Mouse (Mus musculus) MEL (cell line): ENCODE measurements at regions not wholly inside any gene's neighbourhood (a gene's known extent, or its start where the extent isn't known, plus 50 kb on each side); places are given as distances from the start of the nearest gene placed in this dataset.

Source experiments
- DNase-seq: peaks from one replicate; pipeline ENCODE4 v3.0.0; 2011; ENCODE audit warnings: low read depth, low spot score
- H3K27ac ChIP-seq: 2 replicates; pipeline ENCODE4 v1.5.1; 2012; ENCODE audit warnings: low read depth, mild to moderate bottlenecking, control low read depth, low read length, moderate library complexity; ENCODE audit not compliant: control insufficient read depth
- H3K27me3 ChIP-seq, 2 experiments: fragments of 150-350 bp in 1 of 2; sonication (generic) in 1 of 2; 2 replicates each; pipeline ENCODE4 v1.6.1; 2012; ENCODE audit warnings: low read length in 2 of 2, mild to moderate bottlenecking in 2 of 2, improper control_type of control experiment in 1 of 2, moderate library complexity in 1 of 2; ENCODE audit not compliant: insufficient read depth in 2 of 2, control insufficient read depth in 1 of 2
- H3K36me3 ChIP-seq, 2 experiments: 2 replicates each; pipeline ENCODE4 v1.6.1; 2012 to 2014; ENCODE audit warnings: low read length in 2 of 2, improper control_type of control experiment in 1 of 2, inconsistent platforms in 1 of 2, mild to moderate bottlenecking in 1 of 2; ENCODE audit not compliant: insufficient read depth in 2 of 2, control insufficient read depth in 1 of 2
- H3K4me1 ChIP-seq, 2 experiments: fragments of 150-350 bp in 1 of 2; sonication (generic) in 1 of 2; 2 replicates each; pipeline ENCODE4 v1.6.1; 2012; ENCODE audit warnings: low read length in 2 of 2, improper control_type of control experiment in 1 of 2, mild to moderate bottlenecking in 1 of 2; ENCODE audit not compliant: insufficient read depth in 2 of 2, control insufficient read depth in 1 of 2
- H3K4me3 ChIP-seq, 2 experiments: fragments of 150-350 bp in 1 of 2; sonication (generic) in 1 of 2; 2 replicates each; pipeline ENCODE4 v1.5.1; 2012; ENCODE audit warnings: low read depth in 2 of 2, low read length in 2 of 2, mild to moderate bottlenecking in 2 of 2, moderate library complexity in 2 of 2, control low read depth in 1 of 2, improper control_type of control experiment in 1 of 2; ENCODE audit not compliant: control insufficient read depth in 1 of 2, insufficient read depth in 1 of 2
- H3K79me2 ChIP-seq: 2 replicates; pipeline ENCODE4 v1.6.1; 2012; ENCODE audit warnings: mild to moderate bottlenecking, low read length, moderate library complexity; ENCODE audit not compliant: control insufficient read depth, poor library complexity, insufficient read depth
- H3K9ac ChIP-seq: 2 replicates; pipeline ENCODE4 v1.6.1; 2012; ENCODE audit warnings: low read depth, mild to moderate bottlenecking, control low read depth, low read length, moderate library complexity; ENCODE audit not compliant: control insufficient read depth, poor library complexity, severe bottlenecking
- H3K9me3 ChIP-seq: fragments of 150-350 bp; sonication (generic); replicated peaks from 2 replicates; pipeline ENCODE4 v1.6.1; 2012; ENCODE audit warnings: mild to moderate bottlenecking, low read length, improper control_type of control experiment, moderate library complexity; ENCODE audit not compliant: insufficient read depth
- BHLHE40 ChIP-seq: IDR thresholded peaks from 2 replicates; pipeline ENCODE4 v1.6.1; 2012; ENCODE audit warnings: low read depth, mild to moderate bottlenecking, inconsistent platforms, low read length, improper control_type of control experiment, borderline replicate concordance
- E2F4 ChIP-seq: IDR thresholded peaks from 2 replicates; pipeline ENCODE4 v1.6.1; 2011; ENCODE audit warnings: low read depth, low read length, improper control_type of control experiment, borderline replicate concordance
- ELF1 ChIP-seq: IDR thresholded peaks from 2 replicates; pipeline ENCODE4 v1.6.1; 2014; ENCODE audit warnings: low read depth, mild to moderate bottlenecking, inconsistent platforms, low read length, improper control_type of control experiment, moderate library complexity
- EP300 ChIP-seq, 2 experiments: IDR thresholded peaks; 2 replicates each; pipeline ENCODE4 v1.6.1; 2011; ENCODE audit warnings: improper control_type of control experiment in 2 of 2, low read length in 2 of 2, low read depth in 1 of 2, mild to moderate bottlenecking in 1 of 2
- ETS1 ChIP-seq: IDR thresholded peaks from 2 replicates; pipeline ENCODE4 v1.6.1; 2012; ENCODE audit warnings: low read depth, mild to moderate bottlenecking, inconsistent platforms, low read length, improper control_type of control experiment, moderate library complexity
- GABPA ChIP-seq: IDR thresholded peaks from 2 replicates; pipeline ENCODE4 v1.6.1; 2012; ENCODE audit warnings: low read depth, mild to moderate bottlenecking, inconsistent platforms, low read length, improper control_type of control experiment, moderate library complexity
- GATA1 ChIP-seq: IDR thresholded peaks from 2 replicates; pipeline ENCODE4 v1.6.1; 2011; ENCODE audit warnings: low read depth, low read length, improper control_type of control experiment
- KAT2A ChIP-seq: conservative IDR thresholded peaks from 2 replicates; pipeline ENCODE4 v1.6.1; 2012; ENCODE audit warnings: low read depth, low read length, improper control_type of control experiment, inconsistent platforms
- MAX ChIP-seq: IDR thresholded peaks from 2 replicates; pipeline ENCODE4 v1.6.1; 2011; ENCODE audit warnings: low read length, improper control_type of control experiment
- MAZ ChIP-seq: IDR thresholded peaks from 2 replicates; pipeline ENCODE4 v1.6.1; 2012; ENCODE audit warnings: low read depth, mild to moderate bottlenecking, inconsistent platforms, low read length, improper control_type of control experiment
- MEF2A ChIP-seq: IDR thresholded peaks from 2 replicates; pipeline ENCODE4 v1.6.1; 2014; ENCODE audit warnings: low read depth, mild to moderate bottlenecking, inconsistent platforms, low read length, improper control_type of control experiment; ENCODE audit not compliant: poor library complexity, insufficient replicate concordance, severe bottlenecking; ENCODE audit errors: extremely low read depth
- MXI1 ChIP-seq: IDR thresholded peaks from 2 replicates; pipeline ENCODE4 v1.6.1; 2011; ENCODE audit warnings: mild to moderate bottlenecking, low read depth, low read length, improper control_type of control experiment
- MYB ChIP-seq: IDR thresholded peaks from 2 replicates; pipeline ENCODE4 v1.6.1; 2011; ENCODE audit warnings: mild to moderate bottlenecking, low read depth, low read length, improper control_type of control experiment
- MYC ChIP-seq: IDR thresholded peaks from 2 replicates; pipeline ENCODE4 v1.6.1; 2011; ENCODE audit warnings: low read depth, mild to moderate bottlenecking, low read length, improper control_type of control experiment, moderate library complexity
- NELFE ChIP-seq: IDR thresholded peaks from 2 replicates; pipeline ENCODE4 v1.6.1; 2011; ENCODE audit warnings: low read depth, low read length, improper control_type of control experiment
- POLR2A ChIP-seq, 2 experiments: IDR thresholded peaks; 2 replicates each; pipeline ENCODE4 v1.6.1; 2011 to 2012; ENCODE audit warnings: low read length in 2 of 2, mild to moderate bottlenecking in 2 of 2, control low read depth in 1 of 2, improper control_type of control experiment in 1 of 2, low read depth in 1 of 2, moderate library complexity in 1 of 2; ENCODE audit not compliant: control insufficient read depth in 1 of 2, insufficient read depth in 1 of 2, poor library complexity in 1 of 2
- POLR2AphosphoS2 ChIP-seq: IDR thresholded peaks from 2 replicates; pipeline ENCODE4 v1.6.1; 2011; ENCODE audit warnings: low read length, improper control_type of control experiment
- RAD21 ChIP-seq: IDR thresholded peaks from 2 replicates; pipeline ENCODE4 v1.6.1; 2011; ENCODE audit warnings: mild to moderate bottlenecking, low read depth, low read length, improper control_type of control experiment
- RCOR1 ChIP-seq: IDR thresholded peaks from 2 replicates; pipeline ENCODE4 v1.6.1; 2012; ENCODE audit warnings: low read depth, mild to moderate bottlenecking, inconsistent platforms, low read length, improper control_type of control experiment
- TAL1 ChIP-seq: IDR thresholded peaks from 2 replicates; pipeline ENCODE4 v1.6.1; 2012; ENCODE audit warnings: mild to moderate bottlenecking, inconsistent platforms, low read length, moderate library complexity, mixed read lengths
- TBP ChIP-seq: IDR thresholded peaks from 2 replicates; pipeline ENCODE4 v1.8.0; 2011; ENCODE audit warnings: low read depth, low read length, improper control_type of control experiment
- UBTF ChIP-seq: IDR thresholded peaks from 2 replicates; pipeline ENCODE4 v1.6.1; 2012; ENCODE audit warnings: low read depth, mild to moderate bottlenecking, inconsistent platforms, low read length, improper control_type of control experiment, moderate library complexity, borderline replicate concordance; ENCODE audit not compliant: insufficient read depth
- USF1 ChIP-seq: IDR thresholded peaks from 2 replicates; pipeline ENCODE4 v1.6.1; 2014; ENCODE audit warnings: low read depth, mild to moderate bottlenecking, inconsistent platforms, low read length, improper control_type of control experiment, moderate library complexity
- USF2 ChIP-seq, 2 experiments: IDR thresholded peaks; 2 replicates each; pipeline ENCODE4 v1.6.1; 2011 to 2012; ENCODE audit warnings: improper control_type of control experiment in 2 of 2, low read length in 2 of 2, borderline replicate concordance in 1 of 2, inconsistent platforms in 1 of 2, low read depth in 1 of 2, mild to moderate bottlenecking in 1 of 2; ENCODE audit not compliant: insufficient read depth in 1 of 2
- ZC3H11A ChIP-seq: IDR thresholded peaks from 2 replicates; pipeline ENCODE4 v1.6.1; 2012; ENCODE audit warnings: low read depth, mild to moderate bottlenecking, inconsistent platforms, low read length, improper control_type of control experiment
- ZKSCAN1 ChIP-seq: IDR thresholded peaks from 2 replicates; pipeline ENCODE4 v1.6.1; 2012; ENCODE audit warnings: low read depth, mild to moderate bottlenecking, inconsistent platforms, low read length, improper control_type of control experiment, moderate library complexity

GRCm38 (mm10) chr3:52531686-52532351 is 263.7 kb downstream of the Foxo1 start:
- no peak overlapping the region for H3K4me3 ChIP-seq

GRCm38 (mm10) chr3:52530406-52530970 is 262.4 kb downstream of the Foxo1 start:
- no peak for DNase-seq
- Histone ChIP-seq H3K27ac (no peak overlapping the region), H3K4me3 (no peak overlapping the region), H3K9ac (no peak overlapping the region), H3K36me3 (no peaks in the 10 kb centered on the region), H3K9me3 (no peaks in the 10 kb centered on the region), H3K4me1 (no peaks in the 10 kb centered on the region), H3K27me3 (no peaks in the 10 kb centered on the region), H3K79me2 (no peaks in the 10 kb centered on the region)
- no peak for TF ChIP-seq MAZ
- no peak for TF ChIP-seq E2F4
- TF ChIP-seq MYC, result no peak
- TF ChIP-seq GABPA, result no peak
- TF ChIP-seq UBTF, result no peak
- no peak for TF ChIP-seq ZKSCAN1
- no peak for TF ChIP-seq ELF1
- no peak for TF ChIP-seq GATA1
- no peak for TF ChIP-seq MXI1
- no peak for TF ChIP-seq USF1
- TF ChIP-seq KAT2A, result no peak
- TF ChIP-seq TAL1, result no peak
- no peak for TF ChIP-seq ZC3H11A
- no peak for TF ChIP-seq MEF2A
- no peak for TF ChIP-seq USF2 (IDR thresholded peaks at IDR 0.05; ENCODE audit: borderline replicate concordance in 1 of 2, insufficient read depth in 1 of 2, low read depth in 1 of 2, low read length in 2 of 2)
- no peak for TF ChIP-seq TBP
- no peak for TF ChIP-seq RCOR1
- no peak for TF ChIP-seq NELFE

More at GRCm38 (mm10) chr3:52531686-52532351, 263.7 kb downstream of the Foxo1 start:
- no peaks in the 10 kb centered on the region for H3K36me3 ChIP-seq
- no peak for TF ChIP-seq MYB
- TF ChIP-seq RAD21, result no peak
- no peak for TF ChIP-seq EP300 (IDR thresholded peaks at IDR 0.05; ENCODE audit: low read depth in 1 of 2, low read length in 2 of 2)
- no peak for TF ChIP-seq MAX
- TF ChIP-seq TAL1, result no peak
- no peak for TF ChIP-seq E2F4
- TF ChIP-seq ETS1, result no peak
- no peak for TF ChIP-seq MXI1
- TF ChIP-seq ZC3H11A, result no peak
- no peak for TF ChIP-seq GATA1
- TF ChIP-seq POLR2A (IDR thresholded peaks at IDR 0.05; ENCODE audit: control insufficient read depth in 1 of 2, insufficient read depth in 1 of 2, low read depth in 1 of 2, low read length in 2 of 2, poor library complexity in 1 of 2), result no peak
- no peak for TF ChIP-seq KAT2A
- TF ChIP-seq POLR2AphosphoS2, result no peak
- no peak for TF ChIP-seq BHLHE40
- H3K9ac ChIP-seq, result no peak overlapping the region
- no peak for DNase-seq
- H3K9me3 ChIP-seq, result no peaks in the 10 kb centered on the region
- H3K27me3 ChIP-seq, result no peaks in the 10 kb centered on the region
- no peak overlapping the region for H3K27ac ChIP-seq
- no peaks in the 10 kb centered on the region for H3K79me2 ChIP-seq
- H3K4me1 ChIP-seq, result no peaks in the 10 kb centered on the region
